Mouse (Mus musculus) MEL (cell line): Measurements from ENCODE around the gene Narf. TPM values are rescaled to one million over a fixed set of nuclear protein-coding genes. Genes with fewer than 3 reads are reported as not detected.

Source experiments
- DNase-seq: peaks from one replicate; pipeline ENCODE4 v3.0.0; 2011; ENCODE audit warnings: low read depth, low spot score
- H3K27ac ChIP-seq: 2 replicates; pipeline ENCODE4 v1.5.1; 2012; ENCODE audit warnings: low read depth, mild to moderate bottlenecking, control low read depth, low read length, moderate library complexity; ENCODE audit not compliant: control insufficient read depth
- H3K27me3 ChIP-seq, 2 experiments: fragments of 150-350 bp in 1 of 2; sonication (generic) in 1 of 2; 2 replicates each; pipeline ENCODE4 v1.6.1; 2012; ENCODE audit warnings: low read length in 2 of 2, mild to moderate bottlenecking in 2 of 2, improper control_type of control experiment in 1 of 2, moderate library complexity in 1 of 2; ENCODE audit not compliant: insufficient read depth in 2 of 2, control insufficient read depth in 1 of 2
- H3K36me3 ChIP-seq, 2 experiments: 2 replicates each; pipeline ENCODE4 v1.6.1; 2012 to 2014; ENCODE audit warnings: low read length in 2 of 2, improper control_type of control experiment in 1 of 2, inconsistent platforms in 1 of 2, mild to moderate bottlenecking in 1 of 2; ENCODE audit not compliant: insufficient read depth in 2 of 2, control insufficient read depth in 1 of 2
- H3K4me1 ChIP-seq, 2 experiments: fragments of 150-350 bp in 1 of 2; sonication (generic) in 1 of 2; 2 replicates each; pipeline ENCODE4 v1.6.1; 2012; ENCODE audit warnings: low read length in 2 of 2, improper control_type of control experiment in 1 of 2, mild to moderate bottlenecking in 1 of 2; ENCODE audit not compliant: insufficient read depth in 2 of 2, control insufficient read depth in 1 of 2
- H3K4me3 ChIP-seq, 2 experiments: fragments of 150-350 bp in 1 of 2; sonication (generic) in 1 of 2; 2 replicates each; pipeline ENCODE4 v1.5.1; 2012; ENCODE audit warnings: low read depth in 2 of 2, low read length in 2 of 2, mild to moderate bottlenecking in 2 of 2, moderate library complexity in 2 of 2, control low read depth in 1 of 2, improper control_type of control experiment in 1 of 2; ENCODE audit not compliant: control insufficient read depth in 1 of 2, insufficient read depth in 1 of 2
- H3K79me2 ChIP-seq: 2 replicates; pipeline ENCODE4 v1.6.1; 2012; ENCODE audit warnings: mild to moderate bottlenecking, low read length, moderate library complexity; ENCODE audit not compliant: control insufficient read depth, poor library complexity, insufficient read depth
- H3K9ac ChIP-seq: 2 replicates; pipeline ENCODE4 v1.6.1; 2012; ENCODE audit warnings: low read depth, mild to moderate bottlenecking, control low read depth, low read length, moderate library complexity; ENCODE audit not compliant: control insufficient read depth, poor library complexity, severe bottlenecking
- H3K9me3 ChIP-seq: fragments of 150-350 bp; sonication (generic); replicated peaks from 2 replicates; pipeline ENCODE4 v1.6.1; 2012; ENCODE audit warnings: mild to moderate bottlenecking, low read length, improper control_type of control experiment, moderate library complexity; ENCODE audit not compliant: insufficient read depth
- CHD2 ChIP-seq: IDR thresholded peaks from 2 replicates; pipeline ENCODE4 v1.6.1; 2011; ENCODE audit warnings: low read length, improper control_type of control experiment
- CTCF ChIP-seq, 3 experiments: IDR thresholded peaks in 2 of 3; conservative IDR thresholded peaks in 1 of 3; 2 replicates each; pipeline ENCODE4 v1.5.1; 2011 to 2012; ENCODE audit warnings: low read length in 3 of 3, low read depth in 2 of 3, mild to moderate bottlenecking in 2 of 3, improper control_type of control experiment in 1 of 3, inconsistent platforms in 1 of 3, mixed read lengths in 1 of 3, moderate library complexity in 1 of 3; ENCODE audit not compliant: control insufficient read depth in 1 of 3, insufficient read depth in 1 of 3, poor library complexity in 1 of 3, severe bottlenecking in 1 of 3
- E2F4 ChIP-seq: IDR thresholded peaks from 2 replicates; pipeline ENCODE4 v1.6.1; 2011; ENCODE audit warnings: low read depth, low read length, improper control_type of control experiment, borderline replicate concordance
- ELF1 ChIP-seq: IDR thresholded peaks from 2 replicates; pipeline ENCODE4 v1.6.1; 2014; ENCODE audit warnings: low read depth, mild to moderate bottlenecking, inconsistent platforms, low read length, improper control_type of control experiment, moderate library complexity
- EP300 ChIP-seq, 2 experiments: IDR thresholded peaks; 2 replicates each; pipeline ENCODE4 v1.6.1; 2011; ENCODE audit warnings: improper control_type of control experiment in 2 of 2, low read length in 2 of 2, low read depth in 1 of 2, mild to moderate bottlenecking in 1 of 2
- GABPA ChIP-seq: IDR thresholded peaks from 2 replicates; pipeline ENCODE4 v1.6.1; 2012; ENCODE audit warnings: low read depth, mild to moderate bottlenecking, inconsistent platforms, low read length, improper control_type of control experiment, moderate library complexity
- GATA1 ChIP-seq: IDR thresholded peaks from 2 replicates; pipeline ENCODE4 v1.6.1; 2011; ENCODE audit warnings: low read depth, low read length, improper control_type of control experiment
- HCFC1 ChIP-seq: IDR thresholded peaks from 2 replicates; pipeline ENCODE4 v1.6.1; 2012; ENCODE audit warnings: low read depth, mild to moderate bottlenecking, inconsistent platforms, low read length, improper control_type of control experiment, moderate library complexity
- MAFK ChIP-seq: IDR thresholded peaks from 2 replicates; pipeline ENCODE4 v1.6.1; 2011; ENCODE audit warnings: low read depth, mild to moderate bottlenecking, low read length, improper control_type of control experiment, borderline replicate concordance
- MAX ChIP-seq: IDR thresholded peaks from 2 replicates; pipeline ENCODE4 v1.6.1; 2011; ENCODE audit warnings: low read length, improper control_type of control experiment
- MAZ ChIP-seq: IDR thresholded peaks from 2 replicates; pipeline ENCODE4 v1.6.1; 2012; ENCODE audit warnings: low read depth, mild to moderate bottlenecking, inconsistent platforms, low read length, improper control_type of control experiment
- MEF2A ChIP-seq: IDR thresholded peaks from 2 replicates; pipeline ENCODE4 v1.6.1; 2014; ENCODE audit warnings: low read depth, mild to moderate bottlenecking, inconsistent platforms, low read length, improper control_type of control experiment; ENCODE audit not compliant: poor library complexity, insufficient replicate concordance, severe bottlenecking; ENCODE audit errors: extremely low read depth
- MXI1 ChIP-seq: IDR thresholded peaks from 2 replicates; pipeline ENCODE4 v1.6.1; 2011; ENCODE audit warnings: mild to moderate bottlenecking, low read depth, low read length, improper control_type of control experiment
- MYB ChIP-seq: IDR thresholded peaks from 2 replicates; pipeline ENCODE4 v1.6.1; 2011; ENCODE audit warnings: mild to moderate bottlenecking, low read depth, low read length, improper control_type of control experiment
- MYC ChIP-seq: IDR thresholded peaks from 2 replicates; pipeline ENCODE4 v1.6.1; 2011; ENCODE audit warnings: low read depth, mild to moderate bottlenecking, low read length, improper control_type of control experiment, moderate library complexity
- NELFE ChIP-seq: IDR thresholded peaks from 2 replicates; pipeline ENCODE4 v1.6.1; 2011; ENCODE audit warnings: low read depth, low read length, improper control_type of control experiment
- NRF1 ChIP-seq: IDR thresholded peaks from 2 replicates; pipeline ENCODE4 v1.6.1; 2014; ENCODE audit warnings: low read depth, mild to moderate bottlenecking, inconsistent platforms, low read length, improper control_type of control experiment, moderate library complexity; ENCODE audit not compliant: poor library complexity, insufficient read depth, severe bottlenecking
- POLR2A ChIP-seq, 2 experiments: IDR thresholded peaks; 2 replicates each; pipeline ENCODE4 v1.6.1; 2011 to 2012; ENCODE audit warnings: low read length in 2 of 2, mild to moderate bottlenecking in 2 of 2, control low read depth in 1 of 2, improper control_type of control experiment in 1 of 2, low read depth in 1 of 2, moderate library complexity in 1 of 2; ENCODE audit not compliant: control insufficient read depth in 1 of 2, insufficient read depth in 1 of 2, poor library complexity in 1 of 2
- POLR2AphosphoS2 ChIP-seq: IDR thresholded peaks from 2 replicates; pipeline ENCODE4 v1.6.1; 2011; ENCODE audit warnings: low read length, improper control_type of control experiment
- RAD21 ChIP-seq: IDR thresholded peaks from 2 replicates; pipeline ENCODE4 v1.6.1; 2011; ENCODE audit warnings: mild to moderate bottlenecking, low read depth, low read length, improper control_type of control experiment
- RCOR1 ChIP-seq: IDR thresholded peaks from 2 replicates; pipeline ENCODE4 v1.6.1; 2012; ENCODE audit warnings: low read depth, mild to moderate bottlenecking, inconsistent platforms, low read length, improper control_type of control experiment
- SIN3A ChIP-seq: IDR thresholded peaks from 2 replicates; pipeline ENCODE4 v1.6.1; 2012; ENCODE audit warnings: low read length, improper control_type of control experiment, inconsistent platforms
- SMC3 ChIP-seq: IDR thresholded peaks from 2 replicates; pipeline ENCODE4 v1.6.1; 2011; ENCODE audit warnings: low read depth, low read length, improper control_type of control experiment
- TAL1 ChIP-seq: IDR thresholded peaks from 2 replicates; pipeline ENCODE4 v1.6.1; 2012; ENCODE audit warnings: mild to moderate bottlenecking, inconsistent platforms, low read length, moderate library complexity, mixed read lengths
- TBP ChIP-seq: IDR thresholded peaks from 2 replicates; pipeline ENCODE4 v1.8.0; 2011; ENCODE audit warnings: low read depth, low read length, improper control_type of control experiment
- TCF12 ChIP-seq: IDR thresholded peaks from 2 replicates; pipeline ENCODE4 v1.6.1; 2014; ENCODE audit warnings: low read depth, mild to moderate bottlenecking, inconsistent platforms, low read length, improper control_type of control experiment, moderate library complexity
- UBTF ChIP-seq: IDR thresholded peaks from 2 replicates; pipeline ENCODE4 v1.6.1; 2012; ENCODE audit warnings: low read depth, mild to moderate bottlenecking, inconsistent platforms, low read length, improper control_type of control experiment, moderate library complexity, borderline replicate concordance; ENCODE audit not compliant: insufficient read depth
- USF1 ChIP-seq: IDR thresholded peaks from 2 replicates; pipeline ENCODE4 v1.6.1; 2014; ENCODE audit warnings: low read depth, mild to moderate bottlenecking, inconsistent platforms, low read length, improper control_type of control experiment, moderate library complexity
- USF2 ChIP-seq, 2 experiments: IDR thresholded peaks; 2 replicates each; pipeline ENCODE4 v1.6.1; 2011 to 2012; ENCODE audit warnings: improper control_type of control experiment in 2 of 2, low read length in 2 of 2, borderline replicate concordance in 1 of 2, inconsistent platforms in 1 of 2, low read depth in 1 of 2, mild to moderate bottlenecking in 1 of 2; ENCODE audit not compliant: insufficient read depth in 1 of 2
- ZC3H11A ChIP-seq: IDR thresholded peaks from 2 replicates; pipeline ENCODE4 v1.6.1; 2012; ENCODE audit warnings: low read depth, mild to moderate bottlenecking, inconsistent platforms, low read length, improper control_type of control experiment
- ZKSCAN1 ChIP-seq: IDR thresholded peaks from 2 replicates; pipeline ENCODE4 v1.6.1; 2012; ENCODE audit warnings: low read depth, mild to moderate bottlenecking, inconsistent platforms, low read length, improper control_type of control experiment, moderate library complexity
- ZMIZ1 ChIP-seq: IDR thresholded peaks from 2 replicates; pipeline ENCODE4 v1.6.1; 2012; ENCODE audit warnings: low read depth, mild to moderate bottlenecking, inconsistent platforms, low read length, improper control_type of control experiment, moderate library complexity
- polyA plus RNA-seq, 2 experiments: library from polyadenylated mRNA; stranded (reverse) in 1 of 2; unstranded in 1 of 2; fragments of >175 nt in 1 of 2; fragments of >200 nt in 1 of 2; gene quantifications; 2 replicates each; pipeline versions ENCODE4 v1.2.1 to v1.2.4; 2012; ENCODE audit warnings: low replicate concordance in 2 of 2, low read depth in 1 of 2; ENCODE audit not compliant: insufficient read length in 2 of 2, insufficient read depth in 1 of 2, missing spikeins in 1 of 2
- total RNA-seq: library from RNA; depleted of rRNA; stranded (reverse); fragments of 300-350 nt; gene quantifications from 2 replicates; pipeline ENCODE4 v1.2.3, GENCODE M21; 2012

Narf gene
- total and polyA plus RNA-seq, 3 experiments = 31.9 to 44.9 TPM; not detected in 1

DNA sequence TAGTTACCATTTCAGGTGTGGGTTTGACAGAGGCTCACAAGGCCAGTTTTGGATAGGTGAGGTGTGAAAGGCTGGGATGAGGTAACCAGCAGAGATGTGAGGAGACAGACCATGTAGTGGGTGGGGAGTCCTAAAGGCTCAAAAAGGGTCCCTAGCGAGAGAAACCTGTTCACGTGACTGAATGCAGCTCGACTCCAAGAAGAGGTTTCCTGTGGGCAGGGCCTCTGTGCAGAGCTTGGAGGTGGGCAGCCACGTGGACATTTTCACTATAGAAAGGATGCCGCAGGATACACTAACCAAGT is 33.2 kb upstream of the Narf start (continued):
- TF ChIP-seq TAL1 (no peak), SIN3A (no peak; the same call in 1 of the 2 replicates), MAFK (no peak), HCFC1 (no peak), UBTF (no peak), GATA1 (no peak), SMC3 (no peak), USF1 (peak; percentile 82), CTCF (IDR thresholded peaks at IDR 0.05 in 2 of 3, conservative IDR thresholded peaks at IDR 0.05 in 1 of 3; ENCODE audit: control insufficient read depth in 1 of 3, insufficient read depth in 1 of 3, low read depth in 2 of 3, low read length in 3 of 3, poor library complexity in 1 of 3, severe bottlenecking in 1 of 3) (no peak), MAX (peak; percentile 91), GABPA (no peak), MYC (peak; percentile 87; the same call in 1 of the 2 replicates), ZC3H11A (no peak), E2F4 (no peak), EP300 (IDR thresholded peaks at IDR 0.05; ENCODE audit: low read depth in 1 of 2, low read length in 2 of 2) (no peak)

DNA sequence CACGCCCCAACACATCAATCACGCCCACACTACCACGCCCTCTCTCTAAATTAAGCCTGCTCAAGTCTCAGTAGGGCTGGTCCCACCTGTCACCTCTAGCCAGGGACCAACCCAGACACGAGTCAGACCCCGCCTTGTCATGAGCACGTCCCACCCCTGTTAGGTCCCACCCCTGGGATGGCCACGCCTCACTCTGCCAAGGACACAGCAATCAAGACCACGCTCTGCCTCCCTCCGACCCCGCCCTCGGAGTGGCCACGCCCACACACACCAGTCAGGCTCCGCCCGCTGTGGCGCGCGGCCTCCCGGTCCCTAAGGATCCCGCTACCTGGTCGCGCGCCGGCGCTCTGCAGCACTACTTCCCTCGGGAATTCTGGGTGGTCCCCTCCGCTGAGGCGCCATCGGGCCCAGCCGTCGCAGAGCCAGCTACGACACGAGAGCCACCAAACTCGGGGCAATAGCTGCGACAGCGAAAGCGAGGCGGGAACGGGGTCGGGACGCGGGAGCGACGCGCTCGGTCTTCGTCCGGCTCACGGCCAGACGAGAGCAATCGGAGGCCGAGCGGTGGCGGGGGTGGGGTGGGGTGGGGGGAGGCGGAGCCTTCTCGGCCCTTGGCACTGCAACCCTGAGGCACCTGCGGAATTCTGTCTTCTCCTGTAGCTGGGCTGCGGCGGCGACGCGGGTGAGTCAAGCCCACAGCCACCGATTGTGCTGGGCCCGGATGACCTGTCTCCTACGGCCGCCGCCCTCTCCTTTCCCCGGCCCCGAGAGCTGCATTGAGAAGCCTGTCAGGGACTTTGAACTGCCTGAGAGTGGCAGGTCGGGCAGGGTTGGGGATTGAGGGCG is 32.7 kb upstream of the Narf start, which contains the start of the genes Hexdc and Ogfod3:
Gene Hexdc, plus strand, starts transcription at position 273 of the 846 bp plus-strand sequence.
Gene Ogfod3, minus strand, starts transcription at position 551 of the 846 bp plus-strand sequence.
- Histone ChIP-seq H3K4me3 (peak within 1 kb of the TSS; percentile 65 to 81), H3K4me1 (peaks cover 0 to 4% of the 10 kb centered on the region in 2 experiments; a peak in 1 of 4 replicates)
- TF ChIP-seq MYB (no peak), TCF12 (no peak), CTCF (IDR thresholded peaks at IDR 0.05 in 2 of 3, conservative IDR thresholded peaks at IDR 0.05 in 1 of 3; ENCODE audit: control insufficient read depth in 1 of 3, insufficient read depth in 1 of 3, low read depth in 2 of 3, low read length in 3 of 3, poor library complexity in 1 of 3, severe bottlenecking in 1 of 3) (peak in 1 of 3 experiments; percentile 8; a peak in 1 of 6 replicates), SIN3A (peak; percentile 76), CHD2 (no peak), E2F4 (peak; percentile 68; the same call in 1 of the 2 replicates), MEF2A (no peak), MAFK (no peak), ELF1 (peak; percentile 27; the same call in 1 of the 2 replicates), HCFC1 (peak; percentile 83), ZMIZ1 (peak; percentile 58; the same call in 1 of the 2 replicates), MXI1 (peak; percentile 92; the same call in 1 of the 2 replicates), MAZ (peak; percentile 99), RCOR1 (no peak), POLR2A (IDR thresholded peaks at IDR 0.05; ENCODE audit: control insufficient read depth in 1 of 2, insufficient read depth in 1 of 2, low read depth in 1 of 2, low read length in 2 of 2, poor library complexity in 1 of 2) (peak; percentile 64 to 87; a peak in 3 of 4 replicates), ZKSCAN1 (no peak), MAX (peak; percentile 53), TBP (no peak), POLR2AphosphoS2 (peak; percentile 90), RAD21 (no peak), USF2 (IDR thresholded peaks at IDR 0.05; ENCODE audit: borderline replicate concordance in 1 of 2, insufficient read depth in 1 of 2, low read depth in 1 of 2, low read length in 2 of 2) (no peak), NRF1 (peak; percentile 50; the same call in 1 of the 2 replicates), NELFE (peak; percentile 86)
- TF ChIP-seq, all 39 proteins: peak for 13
- no peaks in the 10 kb centered on the region for H3K27me3 ChIP-seq
- peak; percentile 100 for DNase-seq
- peak within 1 kb of the TSS; percentile 73 for H3K9ac ChIP-seq
- H3K9me3 ChIP-seq = no peaks in the 10 kb centered on the region
- no peaks in the 10 kb centered on the region; the same call in 1 of the 2 replicates for H3K79me2 ChIP-seq
- H3K27ac ChIP-seq = peak within 1 kb of the TSS; percentile 35
- H3K36me3 ChIP-seq = peaks cover 0 to 2% of the 10 kb centered on the region in 2 experiments; a peak in 1 of 4 replicates
